Mouse (Mus musculus) effector memory CD4-positive, alpha-beta T cell, adult 7 months (primary cell): ENCODE data around the gene Ccdc30. TPM values are rescaled to one million over a fixed set of nuclear protein-coding genes. Genes with fewer than 3 reads are reported as not detected.

Experiments
- polyA plus RNA-seq: library from polyadenylated mRNA; unstranded; fragments of 100-300 nt; shearing (Covaris generic); gene quantifications from one replicate; pipeline ENCODE4 v1.2.1, GENCODE M21; 2017

Ccdc30 gene
- 0.71 TPM for polyA plus RNA-seq

DNA sequence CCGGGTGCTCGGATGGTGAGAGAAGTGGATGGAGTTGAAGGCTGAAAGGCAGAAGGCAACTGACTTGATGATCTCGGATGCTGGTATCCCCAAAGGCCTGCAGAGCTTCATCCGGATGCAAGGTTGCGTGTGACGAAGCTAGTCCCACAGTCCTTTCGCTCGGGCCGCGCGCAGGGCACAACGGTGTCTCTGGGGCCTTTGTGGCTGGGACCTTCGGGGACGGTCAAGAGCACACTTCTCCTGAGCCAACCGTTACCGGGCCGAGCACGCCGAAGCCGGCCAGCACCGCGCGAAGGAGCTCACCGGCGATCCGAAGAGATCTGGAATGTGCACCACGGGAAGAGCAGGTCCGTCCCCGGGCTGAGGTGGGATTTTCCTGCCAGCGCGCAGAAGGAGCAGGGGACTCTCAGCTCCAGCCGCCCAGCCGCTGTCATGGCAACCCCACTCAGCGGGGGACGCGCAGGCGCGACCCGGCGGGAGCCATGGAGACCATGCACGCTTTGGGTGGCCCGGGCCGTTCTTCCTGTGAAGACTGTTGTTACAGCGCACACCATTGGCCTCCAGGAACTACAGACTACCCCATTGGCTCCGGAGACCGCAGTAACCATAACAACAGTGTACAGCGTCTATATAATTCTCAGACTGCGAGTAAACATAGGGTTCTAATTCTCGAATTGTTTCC lies at the start of gene Ccdc30:
Gene Ccdc30, minus strand, starts transcription at position 450 of the 682 bp plus-strand sequence.

DNA sequence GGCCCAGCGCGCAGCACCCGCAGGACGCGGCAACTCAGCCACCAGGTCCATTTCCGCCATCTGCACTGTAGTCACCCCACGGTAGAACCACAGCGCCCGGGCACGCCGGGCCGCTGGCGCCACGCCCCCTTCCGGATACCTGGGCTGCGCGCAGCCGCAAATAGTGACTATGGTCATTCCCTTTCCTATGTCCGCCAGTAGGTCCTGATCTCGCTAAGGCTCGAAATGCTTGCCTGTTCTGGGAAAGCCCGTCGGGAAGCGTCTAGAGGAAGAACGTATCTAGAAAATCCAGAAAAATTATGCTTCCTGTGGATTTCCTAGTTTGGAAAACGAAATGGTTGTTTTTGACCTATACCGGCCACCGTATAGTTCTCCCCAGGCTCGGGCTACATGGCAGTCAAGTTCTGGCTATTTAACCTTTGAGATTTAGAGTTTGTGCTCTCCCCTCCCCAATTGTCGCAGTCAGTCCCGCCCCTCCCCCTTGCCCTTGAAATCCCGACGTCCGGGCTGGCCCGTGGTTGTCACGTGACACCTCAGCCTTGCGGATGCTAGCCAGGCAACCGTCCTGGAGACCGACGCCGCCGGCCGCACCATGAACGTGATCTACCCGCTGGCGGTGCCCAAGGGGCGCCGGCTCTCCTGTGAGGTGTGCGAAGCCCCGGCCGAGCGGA lies 7.1 kb upstream of the Ccdc30 start, which contains the start of the genes Ppcs and Zmynd12:
Gene Ppcs, minus strand, starts transcription at position 127 of the 671 bp plus-strand sequence.
Gene Zmynd12, plus strand, starts transcription at position 521 of the 671 bp plus-strand sequence.

DNA sequence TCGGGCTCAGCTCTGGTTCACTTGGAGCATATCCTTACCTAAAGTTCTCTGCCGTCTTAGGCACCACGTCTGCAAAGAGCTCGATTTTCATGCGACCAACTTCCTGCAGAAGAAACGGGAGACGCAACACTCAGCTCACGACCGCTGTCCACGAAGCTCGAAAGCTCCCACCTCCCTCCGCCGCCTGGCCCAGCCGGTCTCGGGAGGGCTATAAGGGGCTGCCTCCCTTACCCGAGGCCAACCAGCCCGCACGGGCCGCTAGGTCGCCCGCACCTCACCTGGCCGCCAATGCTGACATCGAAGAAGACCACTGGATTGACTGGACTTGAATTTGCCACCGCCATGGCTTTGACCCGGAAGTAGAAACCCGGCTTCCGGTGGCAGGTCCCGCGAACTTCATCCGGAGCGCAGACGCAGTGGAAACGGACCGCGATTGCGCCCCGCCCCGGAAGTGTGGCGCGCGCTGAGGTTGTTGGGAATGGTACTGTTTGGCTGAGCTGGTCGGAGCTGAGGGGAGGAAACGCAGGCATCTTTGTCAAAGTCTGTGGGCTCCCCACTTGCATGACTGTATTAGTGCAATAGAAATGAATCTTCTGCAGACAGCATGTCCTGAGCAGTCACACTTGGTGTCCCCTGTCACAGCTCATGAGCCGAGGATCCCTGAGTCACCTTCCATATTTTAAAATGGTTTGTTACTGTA lies 95.0 kb downstream of the Ccdc30 start, which contains the start of gene Ppih:
Gene Ppih, minus strand, starts transcription at position 416 of the 700 bp plus-strand sequence.

DNA sequence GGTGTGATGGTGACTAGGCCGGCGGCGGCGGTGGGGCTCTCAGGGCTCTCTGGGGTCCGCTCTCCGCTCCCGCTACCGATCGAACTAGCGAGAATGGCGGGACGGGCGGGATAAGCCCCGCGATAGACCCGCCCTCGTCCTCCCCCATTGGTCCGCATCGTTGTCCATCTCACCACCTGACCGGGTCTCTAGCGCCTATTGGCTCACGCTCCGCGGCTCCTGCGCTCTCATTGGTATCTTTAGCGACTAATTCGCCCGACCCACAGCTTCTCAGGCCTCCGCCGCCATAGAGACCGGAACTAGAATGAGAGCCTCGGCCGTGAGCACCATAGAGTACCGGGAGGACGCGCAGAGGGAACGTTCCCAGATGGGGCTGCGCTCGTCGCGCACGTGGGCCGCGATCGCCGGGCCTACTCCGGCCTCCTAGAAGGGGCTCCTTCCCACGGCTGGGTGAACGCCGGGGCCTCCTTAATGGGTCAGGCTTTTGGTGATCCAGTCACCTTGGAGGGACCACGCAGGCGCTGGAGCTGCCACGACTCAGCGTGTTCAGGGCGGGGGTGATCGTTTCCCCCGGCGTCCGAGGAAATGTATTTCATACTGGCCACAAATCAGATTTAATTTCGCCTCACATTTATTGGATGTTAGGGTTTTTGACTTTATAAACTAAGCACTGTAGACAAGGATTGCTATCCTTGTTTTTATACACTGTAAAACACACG lies 120.7 kb downstream of the Ccdc30 start, which contains the start of gene Ybx1:
Gene Ybx1, minus strand, starts transcription at position 190 of the 719 bp plus-strand sequence.

Other genes with a start within 250 kb of the Ccdc30 start
- gene Zfp691, start 241.3 kb downstream of the Ccdc30 start, polyA plus RNA-seq: 1.9 TPM
- 1.3 TPM for gene Ermap, start 225.5 kb downstream of the Ccdc30 start, polyA plus RNA-seq
- 32.4 TPM for gene Svbp, start 220.2 kb downstream of the Ccdc30 start, polyA plus RNA-seq
- gene Tmem269, start 197.3 kb downstream of the Ccdc30 start, polyA plus RNA-seq: 0.63 TPM
- gene AU022252, start 182.8 kb downstream of the Ccdc30 start, polyA plus RNA-seq: 11.3 TPM
- 1.5 TPM for gene P3h1, start 182.6 kb downstream of the Ccdc30 start, polyA plus RNA-seq
- 0.44 TPM for gene Cldn19, start 160.1 kb downstream of the Ccdc30 start, polyA plus RNA-seq
- 445 TPM for gene Ybx1, start 120.9 kb downstream of the Ccdc30 start, polyA plus RNA-seq
- 21.6 TPM for gene Ppih, start 95.0 kb downstream of the Ccdc30 start, polyA plus RNA-seq
- 12.0 TPM for gene Ppcs, start 6.9 kb upstream of the Ccdc30 start, polyA plus RNA-seq
- not detected for gene Zmynd12, start 7.3 kb upstream of the Ccdc30 start, polyA plus RNA-seq
- 0.94 TPM for gene Rimkla, start 77.1 kb upstream of the Ccdc30 start, polyA plus RNA-seq
- gene Foxj3, start 121.5 kb upstream of the Ccdc30 start, polyA plus RNA-seq: 54.2 TPM
- gene Frg2f1, start 124.0 kb upstream of the Ccdc30 start, polyA plus RNA-seq: 3.9 TPM
- not detected for gene Guca2a, start 222.2 kb upstream of the Ccdc30 start, polyA plus RNA-seq
- gene Guca2b, start 243.4 kb upstream of the Ccdc30 start, polyA plus RNA-seq: not detected